Mouse (Mus musculus): ENCODE results near the gene Fryl. TPM values are rescaled to one million over a fixed set of nuclear protein-coding genes. Genes with fewer than 3 reads are reported as not detected.
A peak's percentile ranks its signal among the peaks of the same experiment; 100 is the strongest.

Fryl gene
- polyA plus RNA-seq, 1 experiment from 2014 or later: 20.8 TPM

GRCm38 (mm10) chr5:73193627-73194026, 62.8 kb downstream of the Fryl start:
- TF ChIP-seq CTCF (IDR thresholded peaks at IDR 0.05; ENCODE audit: low read depth) (no peak), EP300 (optimal IDR thresholded peaks at IDR 0.05) (no peak)
- peak; percentile 78 for DNase-seq (ENCODE audit: low spot score)
- Histone ChIP-seq H3K4me1 (replicated peaks; ENCODE audit: control insufficient read depth, insufficient read depth) (no peaks in the 10 kb centered on the region), H3K4me3 (ENCODE audit: low read depth, low read length) (no peak overlapping the region), H3K9me3 (ENCODE audit: control insufficient read depth, low read length) (no peaks in the 10 kb centered on the region), H3K36me3 (ENCODE audit: control insufficient read depth, insufficient read depth, low read length) (no peaks in the 10 kb centered on the region), H3K27me3 (ENCODE audit: control insufficient read depth, insufficient read depth, low read length) (no peaks in the 10 kb centered on the region), H3K4me2 (replicated peaks; ENCODE audit: low read depth) (no peak overlapping the region; the same call in 1 of the 2 replicates), H3K9ac (ENCODE audit: low read length) (no peak overlapping the region), H3K27ac (replicated peaks) (peak overlapping the region; percentile 78)
- peak; percentile 91 for ATAC-seq (ENCODE audit: low FRiP score, low TSS enrichment)
- WGBS: 54% methylated on average over 10 of the region's 10 CpGs

GRCm38 (mm10) chr5:73192870-73193576, 63.4 kb downstream of the Fryl start:
- Histone ChIP-seq H3K4me1 (replicated peaks; ENCODE audit: control insufficient read depth, insufficient read depth) (no peaks in the 10 kb centered on the region), H3K4me2 (replicated peaks; ENCODE audit: low read depth) (no peak overlapping the region; the same call in 1 of the 2 replicates), H3K36me3 (ENCODE audit: control insufficient read depth, insufficient read depth, low read length) (no peaks in the 10 kb centered on the region), H3K27me3 (ENCODE audit: control insufficient read depth, insufficient read depth, low read length) (no peaks in the 10 kb centered on the region), H3K27ac (replicated peaks) (peak overlapping the region; percentile 37), H3K4me3 (ENCODE audit: low read depth, low read length) (no peak overlapping the region), H3K9ac (ENCODE audit: low read length) (no peak overlapping the region), H3K9me3 (ENCODE audit: control insufficient read depth, low read length) (no peaks in the 10 kb centered on the region)
- 80% methylated on average over 13 of the region's 13 CpGs for WGBS
- no peak for DNase-seq (ENCODE audit: low spot score)
- no peak for ATAC-seq (ENCODE audit: low FRiP score, low TSS enrichment)
- TF ChIP-seq CTCF (IDR thresholded peaks at IDR 0.05; ENCODE audit: low read depth) (no peak), EP300 (optimal IDR thresholded peaks at IDR 0.05) (no peak)

- TF ChIP-seq EP300 (optimal IDR thresholded peaks at IDR 0.05) (no peak), CTCF (IDR thresholded peaks at IDR 0.05; ENCODE audit: low read depth) (no peak)
- DNase-seq (ENCODE audit: low spot score) (peak; percentile 66), ATAC-seq (ENCODE audit: low FRiP score, low TSS enrichment) (peak; percentile 53)
- H3K27ac ChIP-seq (replicated peaks): no peak overlapping the region
- H3K4me3 ChIP-seq (ENCODE audit: low read depth, low read length): no peak overlapping the region
- H3K9me3 ChIP-seq (ENCODE audit: control insufficient read depth, low read length): no peaks in the 10 kb centered on the region
- no peaks in the 10 kb centered on the region for H3K36me3 ChIP-seq (ENCODE audit: control insufficient read depth, insufficient read depth, low read length)
- no peak overlapping the region for H3K9ac ChIP-seq (ENCODE audit: low read length)
- H3K4me1 ChIP-seq (replicated peaks; ENCODE audit: control insufficient read depth, insufficient read depth): no peaks in the 10 kb centered on the region
- 50% methylated on average over 11 of the region's 11 CpGs for WGBS
- no peaks in the 10 kb centered on the region for H3K27me3 ChIP-seq (ENCODE audit: control insufficient read depth, insufficient read depth, low read length)
- H3K4me2 ChIP-seq (replicated peaks; ENCODE audit: low read depth): no peak overlapping the region
Measured at GRCm38 (mm10) chr5:73191765-73192164, 64.7 kb downstream of the Fryl start.

- Histone ChIP-seq H3K36me3 (ENCODE audit: control insufficient read depth, insufficient read depth, low read length) (no peaks in the 10 kb centered on the region), H3K4me2 (replicated peaks; ENCODE audit: low read depth) (0 out of 2 replicates have a peak overlapping the region, but pooled peaks have one; percentile 11), H3K27ac (replicated peaks) (peak overlapping the region; percentile 64), H3K4me1 (replicated peaks; ENCODE audit: control insufficient read depth, insufficient read depth) (no peaks in the 10 kb centered on the region; the same call in 1 of the 2 replicates), H3K27me3 (ENCODE audit: control insufficient read depth, insufficient read depth, low read length) (no peaks in the 10 kb centered on the region), H3K9ac (ENCODE audit: low read length) (no peak overlapping the region), H3K9me3 (ENCODE audit: control insufficient read depth, low read length) (no peaks in the 10 kb centered on the region), H3K4me3 (ENCODE audit: low read depth, low read length) (no peak overlapping the region)
- 59% methylated on average over 5 of the region's 5 CpGs for WGBS
- DNase-seq (ENCODE audit: low spot score) (no peak), ATAC-seq (ENCODE audit: low FRiP score, low TSS enrichment) (no peak; the same call in 1 of the 2 replicates)
- TF ChIP-seq CTCF (IDR thresholded peaks at IDR 0.05; ENCODE audit: low read depth) (no peak), EP300 (optimal IDR thresholded peaks at IDR 0.05) (no peak)
Measured at GRCm38 (mm10) chr5:73190164-73190563, 66.3 kb downstream of the Fryl start.

GRCm38 (mm10) chr5:73189443-73190160, 66.8 kb downstream of the Fryl start:
- Histone ChIP-seq H3K4me3 (ENCODE audit: low read depth, low read length) (no peak overlapping the region), H3K36me3 (ENCODE audit: control insufficient read depth, insufficient read depth, low read length) (no peaks in the 10 kb centered on the region), H3K27ac (replicated peaks) (peak overlapping the region; percentile 64), H3K4me1 (replicated peaks; ENCODE audit: control insufficient read depth, insufficient read depth) (no peaks in the 10 kb centered on the region; the same call in 1 of the 2 replicates), H3K4me2 (replicated peaks; ENCODE audit: low read depth) (0 out of 2 replicates have a peak overlapping the region, but pooled peaks have one; percentile 11), H3K9me3 (ENCODE audit: control insufficient read depth, low read length) (no peaks in the 10 kb centered on the region), H3K9ac (ENCODE audit: low read length) (no peak overlapping the region), H3K27me3 (ENCODE audit: control insufficient read depth, insufficient read depth, low read length) (no peaks in the 10 kb centered on the region)
- TF ChIP-seq EP300 (optimal IDR thresholded peaks at IDR 0.05): no peak
- no peak for TF ChIP-seq CTCF (IDR thresholded peaks at IDR 0.05; ENCODE audit: low read depth)
- 62% methylated on average over 9 of the region's 9 CpGs for WGBS
- peak; percentile 68 for ATAC-seq (ENCODE audit: low FRiP score, low TSS enrichment)
- DNase-seq (ENCODE audit: low spot score): peak; percentile 69
